Mouse (Mus musculus): ENCODE data around the gene Pipox.

DNA sequence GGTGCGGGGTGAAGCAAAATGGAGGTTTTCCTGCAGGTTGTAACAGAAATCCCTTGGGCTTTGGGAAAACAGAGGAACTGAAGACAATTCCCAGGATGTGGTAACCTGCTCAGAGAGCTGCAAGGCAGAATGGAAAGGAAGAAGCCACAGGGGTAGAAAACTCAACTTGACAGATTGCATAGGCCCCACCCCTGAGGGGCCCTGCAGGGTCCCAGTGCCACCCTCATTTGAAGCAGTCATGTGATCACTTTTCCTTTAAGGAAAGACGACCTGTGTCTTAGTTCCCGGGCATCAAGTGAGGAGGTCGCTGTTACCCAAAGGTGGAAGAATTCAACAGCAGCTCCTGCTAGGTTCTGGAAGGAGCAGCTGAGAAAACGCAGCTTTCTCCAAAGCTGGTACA, 1.0 kb downstream of the Pipox start:
- TF ChIP-seq ZC3H11A (IDR thresholded peaks at IDR 0.05; ENCODE audit: borderline replicate concordance, low read depth, low read length) (no peak), CHD2 (IDR thresholded peaks at IDR 0.05; ENCODE audit: low read depth, low read length) (no peak), MAFK (IDR thresholded peaks at IDR 0.05; ENCODE audit: insufficient read depth, low read depth, low read length) (no peak), ZNF384 (IDR thresholded peaks at IDR 0.05; ENCODE audit: low read depth, low read length) (no peak)
